Mouse (Mus musculus) lung, adult 18-20 months (tissue): Measurements from ENCODE around the gene Tcaim.
"Not testable (repeated sequence)": the region's sequence is repeated elsewhere in the genome, so short reads cannot be mapped to it uniquely, and the experiment has no call there.

Experiments
- DNase-seq, 2 experiments: peaks; one replicate each; pipeline ENCODE4 v3.0.0; 2022; ENCODE audit warnings: mixed read lengths in 2 of 2

Tcaim gene

DNA sequence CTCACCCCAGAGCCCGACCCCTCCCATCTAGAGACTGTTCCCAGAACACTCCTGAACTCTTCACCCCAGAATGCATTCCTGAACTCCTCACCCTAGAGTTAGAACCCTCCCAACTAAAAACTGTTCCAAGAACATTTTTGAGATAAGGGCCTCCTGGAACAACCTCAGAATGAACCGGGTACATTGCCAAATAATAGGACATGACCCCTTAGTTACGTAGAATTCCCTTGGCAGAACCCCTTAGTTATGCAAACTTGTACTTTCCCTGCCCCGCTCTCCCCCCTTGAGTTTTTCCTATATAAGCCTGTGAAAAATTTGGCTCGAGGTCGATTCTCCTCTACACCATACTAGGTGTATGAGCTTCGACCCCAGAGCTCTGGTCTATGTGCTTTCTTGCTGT lies 49.8 kb downstream of the Tcaim start:
- not testable (repeated sequence) for DNase-seq

DNA sequence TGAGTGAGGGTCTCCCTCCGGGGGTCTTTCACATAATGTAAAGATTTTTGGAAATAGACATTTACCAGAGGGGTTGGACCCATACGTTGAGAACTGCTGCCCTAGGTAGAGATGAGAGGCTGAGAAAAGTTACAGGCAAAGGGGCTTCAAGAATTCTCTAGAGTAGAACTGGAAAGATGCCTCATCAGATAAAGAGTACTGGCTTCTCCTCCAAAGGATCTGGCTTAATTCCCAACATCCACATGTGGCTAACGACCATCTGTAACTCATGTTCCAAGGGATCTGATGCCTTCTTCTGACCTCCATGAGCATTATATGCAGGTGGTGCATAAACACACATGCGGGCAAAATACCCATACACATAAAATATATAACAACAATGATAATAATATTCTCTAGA lies 50.3 kb downstream of the Tcaim start:
- no peak for DNase-seq

GRCm38 (mm10) chr9:122856716-122857115 lies 51.4 kb downstream of the Tcaim start:
- DNase-seq: no peak

- DNase-seq: no peak
These were observed 55.4 kb downstream of the Tcaim start for GRCm38 (mm10) chr9:122860752-122861151.

- DNase-seq: no peak
These were observed 58.4 kb downstream of the Tcaim start for GRCm38 (mm10) chr9:122863731-122864130.

DNA sequence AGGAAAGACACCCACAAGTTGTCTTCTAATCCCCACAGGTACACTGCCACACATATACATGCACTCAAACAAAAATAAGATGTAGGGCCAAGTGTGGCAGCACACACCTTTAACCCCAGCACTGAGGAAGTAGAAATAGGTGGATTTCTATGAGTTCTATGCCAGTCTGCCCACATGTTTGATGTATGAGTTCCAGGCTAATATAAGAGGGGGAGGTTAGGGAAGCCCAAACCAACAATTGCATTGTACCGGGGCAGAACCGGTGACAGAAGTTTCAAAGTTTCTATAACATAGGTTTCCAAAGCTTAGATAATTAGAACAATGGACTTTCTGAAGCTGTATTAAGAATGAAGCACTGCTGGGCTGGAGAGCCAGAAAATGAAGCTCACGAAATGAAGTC lies 59.5 kb downstream of the Tcaim start:
- no peak for DNase-seq

GRCm38 (mm10) chr9:122865697-122866166 lies 60.4 kb downstream of the Tcaim start, which contains the start of gene Zfp445:
TSS of gene Zfp445 (minus strand) at chr9:122866006.
- peak; percentile 82 to 85 for DNase-seq

DNA sequence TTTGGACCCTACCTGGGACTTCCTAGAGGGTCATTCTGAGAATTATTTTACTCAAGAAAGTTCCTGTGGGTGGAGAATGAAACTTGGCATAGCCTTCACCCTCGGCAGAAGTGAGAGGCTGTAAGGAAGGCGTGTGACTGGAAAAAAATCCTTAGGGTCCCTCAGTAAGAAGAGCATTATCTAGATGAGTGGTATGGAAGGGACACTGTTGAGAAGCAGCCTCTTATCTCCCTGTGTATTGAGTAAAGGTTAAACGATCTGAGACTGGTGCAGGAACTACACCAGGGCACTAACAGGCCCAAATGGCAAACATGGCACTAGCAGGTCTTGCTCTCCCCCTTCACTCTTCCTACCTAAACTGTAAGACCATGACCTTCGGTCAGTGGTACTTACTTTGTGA lies 60.9 kb downstream of the Tcaim start:
- DNase-seq: no peak

DNA sequence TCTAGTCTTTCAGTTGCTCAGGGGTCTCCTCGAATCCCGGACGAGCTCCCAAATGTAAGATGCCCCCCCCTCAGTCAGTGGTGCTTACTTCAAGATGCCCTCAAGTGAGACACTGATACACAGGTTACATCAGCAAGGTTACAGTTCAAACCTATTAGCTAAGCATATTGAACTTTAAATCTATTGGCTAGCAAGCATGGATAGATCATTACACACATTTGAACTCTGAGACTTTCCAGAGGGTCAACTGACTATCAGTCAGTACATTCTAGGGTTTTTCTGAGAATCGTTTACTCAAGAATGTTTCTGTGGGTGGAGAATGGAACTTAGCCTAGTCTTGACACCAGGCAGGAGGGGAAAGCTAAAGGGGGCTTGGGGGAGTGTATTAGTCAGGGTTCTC lies 67.3 kb downstream of the Tcaim start:
- no peak for DNase-seq

GRCm38 (mm10) chr9:122874653-122875052 lies 69.3 kb downstream of the Tcaim start:
- no peak for DNase-seq

DNA sequence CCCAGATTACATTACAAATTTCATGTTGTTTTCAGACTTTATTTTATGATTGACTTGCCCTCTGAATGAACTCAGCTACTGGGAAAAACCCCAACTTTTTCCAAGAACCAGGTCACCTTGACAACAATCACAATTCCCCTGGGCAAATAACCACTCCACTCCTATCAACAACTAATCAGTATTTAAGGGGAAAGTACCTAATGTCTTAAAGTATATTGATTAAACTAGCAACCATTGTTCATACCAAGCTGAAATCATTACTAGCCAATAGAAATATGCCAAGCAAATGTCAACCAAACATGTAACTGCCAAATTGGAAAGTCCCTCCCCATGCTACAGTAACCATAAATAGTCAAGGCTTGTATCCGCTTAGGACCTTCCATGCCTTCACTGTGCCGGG lies 69.8 kb downstream of the Tcaim start:
- no peak for DNase-seq

- DNase-seq: no peak
These were observed 80.0 kb downstream of the Tcaim start, which contains the start of gene Zkscan7 for GRCm38 (mm10) chr9:122885385-122885784. TSS of gene Zkscan7 (plus strand) at chr9:122885685.
